Mouse (Mus musculus): ENCODE data around the gene Plac1.

The Plac1 gene

DNA sequence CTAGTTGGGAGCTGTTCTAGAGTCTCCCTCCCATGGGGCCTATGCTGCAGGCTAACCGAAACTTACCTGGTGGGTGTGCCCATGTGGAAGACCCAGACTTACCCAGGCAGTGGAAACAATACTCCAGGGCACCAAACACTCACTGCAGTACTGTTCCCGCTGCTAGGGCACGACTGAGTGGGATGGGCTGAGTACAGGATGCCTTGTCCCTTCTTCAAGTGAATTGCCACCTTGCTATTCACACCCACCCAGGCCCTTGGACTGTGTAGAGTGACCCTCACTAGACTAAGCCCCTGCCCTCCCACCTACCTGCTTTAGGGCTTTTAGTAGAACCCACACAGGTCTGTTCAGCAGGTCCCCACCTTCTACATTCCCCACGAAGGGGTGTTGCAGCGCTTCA, 186.0 kb downstream of the Plac1 start:
- in situ Hi-C loops (cut with MboI; ENCODE audit: unreplicated experiment in 2 of 2), result no loop called here

DNA sequence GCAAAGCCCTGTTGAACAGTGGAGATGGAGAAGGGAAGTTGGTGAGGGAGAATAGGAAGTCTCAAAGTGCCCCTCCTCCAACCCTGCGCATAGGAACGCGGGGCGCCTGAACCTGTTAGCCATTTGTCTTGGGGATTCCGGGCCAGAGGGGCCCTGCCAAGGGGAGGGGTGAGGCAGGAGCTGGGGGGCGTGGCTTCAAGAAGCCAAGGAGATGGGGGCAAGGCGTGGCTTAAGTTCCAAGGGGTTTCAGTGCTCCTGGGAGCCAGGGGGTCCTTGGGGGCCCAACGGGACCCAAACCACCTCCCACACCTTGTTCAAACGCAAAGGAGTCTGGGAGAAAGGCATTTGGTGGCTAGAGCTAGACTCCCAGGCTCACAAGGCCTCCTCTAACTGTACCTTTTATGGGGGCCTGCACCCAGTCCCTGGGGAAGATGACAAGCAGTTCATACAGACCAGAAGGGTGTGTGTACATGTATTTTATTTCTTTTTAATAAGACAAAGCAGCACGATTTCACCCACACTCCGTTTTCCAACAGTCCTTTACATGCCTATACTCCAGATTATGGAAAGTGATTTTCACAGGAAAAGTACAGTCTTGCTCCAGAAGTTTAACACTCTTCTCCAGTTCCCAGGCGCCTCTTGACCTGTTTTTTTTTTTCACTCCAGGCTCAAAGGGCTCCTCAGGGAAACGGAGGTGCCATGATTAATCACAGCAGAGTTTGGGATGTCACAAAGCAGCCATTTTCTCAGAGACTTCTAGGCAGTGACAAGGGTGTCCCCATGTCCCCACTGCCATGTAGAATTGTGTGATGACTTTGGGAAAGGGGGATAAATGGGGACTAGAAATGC, 187.0 kb downstream of the Plac1 start:
- in situ Hi-C loops (cut with MboI; ENCODE audit: unreplicated experiment in 2 of 2), result no loop called here

DNA sequence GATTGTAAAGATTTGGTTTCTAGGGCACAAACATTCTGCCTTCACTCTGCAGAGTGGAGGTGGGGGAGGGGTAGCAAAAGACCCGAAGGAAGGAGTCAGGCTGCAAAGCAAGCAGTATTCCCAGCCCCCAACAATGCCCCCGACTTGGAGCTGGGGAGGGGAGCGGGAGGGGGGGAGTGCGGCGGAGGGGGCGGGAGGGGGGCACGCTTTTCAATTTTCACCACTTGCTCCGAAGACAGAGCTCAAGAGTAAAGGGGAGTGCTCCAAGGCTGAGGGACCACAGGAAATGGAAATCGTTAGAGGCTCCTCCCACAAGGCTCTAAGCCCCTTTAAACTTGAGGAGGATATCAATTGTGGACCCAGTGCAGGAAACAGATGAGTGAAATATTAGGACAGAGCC, 189.6 kb downstream of the Plac1 start:
- in situ Hi-C loops (cut with MboI; ENCODE audit: unreplicated experiment in 2 of 2), result no loop called here

DNA sequence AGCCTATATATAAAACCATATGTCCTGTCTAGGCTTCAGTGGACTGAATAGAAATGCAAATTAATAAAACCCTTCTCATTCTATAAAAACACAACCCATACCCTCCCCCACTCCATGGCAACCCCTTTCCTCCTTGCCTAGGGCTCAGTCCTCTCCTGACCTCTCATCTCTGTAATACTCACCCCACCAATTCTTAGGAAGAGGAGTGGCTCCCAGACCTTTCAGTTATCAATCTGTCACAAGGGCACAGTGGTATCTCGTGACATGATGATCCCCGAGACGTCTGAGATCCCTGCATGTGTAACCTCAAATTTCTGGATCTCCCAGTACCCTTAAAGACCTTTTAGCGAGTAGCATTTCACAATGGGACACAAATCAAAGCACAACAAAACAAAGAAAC, 190.7 kb downstream of the Plac1 start:
- in situ Hi-C loops (cut with MboI; ENCODE audit: unreplicated experiment in 2 of 2), result no loop called here

DNA sequence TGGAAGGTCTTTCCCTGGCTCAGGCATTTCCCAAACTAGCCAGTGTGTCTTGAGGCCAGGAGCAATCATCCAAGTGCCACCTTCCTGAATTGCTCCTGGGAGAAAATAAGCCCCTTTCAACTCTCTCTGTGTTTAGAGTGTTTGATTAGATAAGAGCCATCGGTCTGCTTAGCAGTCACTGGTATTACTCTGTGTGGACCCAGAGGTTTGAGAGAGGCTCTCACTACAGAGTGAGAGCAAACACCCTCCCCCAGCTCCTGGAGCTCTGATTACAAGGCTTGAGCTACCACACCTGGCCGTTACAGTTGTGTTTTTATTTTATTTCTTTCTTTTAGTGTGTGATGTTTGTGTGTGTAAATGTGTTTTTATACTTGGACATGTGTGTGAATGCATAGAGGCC, 193.0 kb downstream of the Plac1 start:
- in situ Hi-C loops (cut with MboI; ENCODE audit: unreplicated experiment in 2 of 2), result no loop called here

DNA sequence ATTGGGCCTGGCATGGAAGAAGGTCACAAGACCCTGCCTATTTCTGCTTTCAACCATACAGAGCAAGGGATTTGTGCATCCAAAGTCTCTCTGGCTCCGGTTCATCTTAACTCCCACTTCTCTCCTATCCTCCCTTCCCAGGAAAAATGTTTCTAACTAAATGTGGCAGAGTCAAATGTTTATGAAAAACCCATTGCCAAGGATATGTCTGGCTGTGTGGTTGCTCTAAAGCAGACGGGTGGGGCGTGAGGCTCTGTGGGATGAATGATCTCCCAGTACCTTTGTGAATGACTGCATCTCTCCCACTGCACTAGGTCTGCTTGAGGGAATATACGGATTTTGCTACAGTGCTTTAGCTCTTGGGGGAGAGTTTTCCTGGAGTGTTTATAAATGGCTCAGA, 193.9 kb downstream of the Plac1 start:
- in situ Hi-C loops (cut with MboI; ENCODE audit: unreplicated experiment in 2 of 2), result no loop called here

DNA sequence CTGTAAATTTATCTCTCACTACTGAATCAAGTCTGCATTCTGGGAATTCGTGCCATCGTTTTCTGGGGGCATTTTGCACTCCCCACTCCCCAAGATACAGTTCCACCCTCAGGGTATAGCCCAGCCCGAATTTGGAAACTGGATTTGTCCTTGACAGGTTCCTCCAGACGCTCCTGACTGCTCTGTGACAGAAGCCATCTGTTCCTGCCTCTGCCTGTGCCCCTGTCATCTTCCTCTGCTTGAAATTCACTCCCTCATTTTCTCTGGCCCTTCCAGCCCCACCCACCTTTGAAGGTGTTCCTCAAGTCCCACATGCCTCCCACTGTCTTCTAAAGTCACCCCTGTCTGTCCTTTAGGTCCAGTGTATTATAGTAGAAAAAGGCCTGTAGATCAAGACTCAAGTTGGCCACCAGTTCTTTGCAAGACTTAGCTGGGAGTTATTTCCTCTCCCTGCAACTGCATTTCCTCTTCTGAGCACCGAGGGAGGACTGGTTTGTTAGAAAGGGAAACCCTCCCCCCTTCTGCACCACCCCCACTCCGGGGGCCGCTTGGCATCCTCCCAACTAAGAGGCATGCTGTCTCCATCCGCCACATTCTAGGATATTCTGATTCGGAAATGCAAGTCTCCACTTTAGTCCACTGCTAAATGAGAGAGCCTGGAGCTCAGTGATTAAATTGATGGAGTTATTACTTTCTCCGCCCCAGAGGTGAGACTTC, 194.6 kb downstream of the Plac1 start:
- in situ Hi-C loops (cut with MboI; ENCODE audit: unreplicated experiment in 2 of 2), result no loop called here

DNA sequence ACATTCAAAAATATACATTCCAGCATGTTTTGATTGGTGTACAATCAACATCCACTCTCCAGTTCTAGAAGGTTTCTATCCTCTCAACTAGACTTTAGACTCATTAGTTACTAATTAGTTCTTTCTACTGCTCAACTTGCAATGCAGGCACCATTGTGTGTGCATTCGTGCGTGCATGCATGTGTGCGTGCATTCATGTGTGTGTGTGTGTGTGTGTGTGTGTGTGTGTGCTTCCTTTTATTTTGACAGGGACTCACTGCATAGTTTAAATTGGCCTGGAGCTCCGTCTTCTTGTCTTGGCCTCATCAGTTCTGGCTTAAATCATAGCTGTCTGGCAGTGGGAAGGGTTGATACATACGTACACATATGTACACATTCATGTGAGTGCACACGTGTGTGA, 198.9 kb downstream of the Plac1 start:
- in situ Hi-C loops (cut with MboI; ENCODE audit: unreplicated experiment in 2 of 2), result no loop called here

DNA sequence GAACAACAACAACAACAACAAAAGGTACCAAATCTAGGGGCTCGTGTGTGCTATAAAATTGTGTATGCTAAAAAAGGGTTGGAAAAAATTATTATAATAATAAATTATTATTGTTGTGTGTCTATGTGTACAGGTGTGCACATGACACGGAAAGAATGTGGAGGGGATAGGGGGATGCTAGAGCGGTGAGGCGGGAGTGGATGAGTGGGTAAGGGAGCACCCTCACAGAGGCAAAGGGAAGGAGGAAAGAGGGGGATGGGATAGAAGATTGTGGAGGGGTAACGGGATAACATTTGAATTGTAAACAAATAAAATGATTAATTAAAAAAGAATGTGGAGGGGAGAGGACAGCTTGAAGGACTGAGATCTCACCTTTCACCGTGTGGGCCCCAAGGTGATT, 199.8 kb downstream of the Plac1 start:
- in situ Hi-C loops (cut with MboI; ENCODE audit: unreplicated experiment in 2 of 2), result no loop called here

DNA sequence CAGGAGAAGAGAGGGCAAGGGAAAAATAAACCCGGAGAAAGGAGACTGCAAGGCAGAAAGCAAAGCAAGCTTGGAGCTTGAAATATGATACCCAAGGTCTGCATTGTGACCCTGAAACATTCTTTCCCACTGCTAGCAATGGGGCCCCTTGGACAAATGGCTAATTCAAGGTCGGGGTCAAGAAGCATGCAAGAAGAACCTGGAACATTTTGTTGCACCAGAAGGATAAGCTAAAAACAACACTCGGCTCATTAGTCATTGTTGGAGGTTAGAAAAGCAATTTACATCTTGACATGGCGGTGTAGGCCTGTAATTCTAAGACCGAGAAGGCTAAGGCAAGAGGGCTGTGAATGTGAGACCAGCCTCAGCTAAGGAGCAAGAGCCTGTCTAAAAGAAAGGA, 200.3 kb downstream of the Plac1 start:
- in situ Hi-C loops (cut with MboI; ENCODE audit: unreplicated experiment in 2 of 2), result no loop called here

DNA sequence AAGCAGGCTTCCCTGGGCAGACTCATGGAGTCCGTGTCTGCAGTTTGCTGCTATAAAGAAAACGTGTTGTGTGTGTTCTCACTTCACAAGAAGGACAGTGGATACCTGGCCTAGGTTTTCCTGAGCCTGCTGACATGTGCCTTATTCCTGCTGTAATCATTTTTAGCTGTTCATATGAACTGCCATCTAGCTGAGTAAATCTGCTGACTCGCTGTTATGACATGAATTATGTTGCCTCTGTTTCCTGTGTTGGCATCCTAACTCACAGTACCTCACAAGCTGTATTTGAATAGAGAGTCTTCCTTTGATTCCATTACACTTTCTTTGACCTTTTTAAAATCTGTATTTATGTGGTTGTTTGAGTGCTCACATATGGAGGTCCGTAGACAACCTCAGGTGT, 201.7 kb downstream of the Plac1 start:
- in situ Hi-C loops (cut with MboI; ENCODE audit: unreplicated experiment in 2 of 2), result no loop called here

DNA sequence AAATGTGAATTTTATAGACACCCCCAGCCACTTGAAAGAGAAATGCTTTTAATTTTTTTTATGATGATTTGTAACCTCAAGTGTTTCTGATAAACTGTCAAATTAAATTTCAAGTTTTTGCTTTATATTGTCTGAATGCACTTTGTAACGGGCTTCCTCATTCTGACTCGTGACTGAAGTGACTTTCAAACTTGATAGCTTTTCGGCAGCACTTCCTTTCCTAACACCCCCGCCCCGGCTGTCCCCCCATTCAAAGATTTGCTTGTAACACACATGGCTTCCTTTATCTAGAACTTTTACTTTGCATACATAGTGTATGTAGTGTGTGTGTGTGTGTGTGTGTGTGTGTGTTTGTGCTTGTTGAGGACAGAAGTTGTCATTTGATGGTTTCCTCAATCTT, 210.4 kb downstream of the Plac1 start:
- in situ Hi-C loops (cut with MboI; ENCODE audit: unreplicated experiment in 2 of 2), result no loop called here

DNA sequence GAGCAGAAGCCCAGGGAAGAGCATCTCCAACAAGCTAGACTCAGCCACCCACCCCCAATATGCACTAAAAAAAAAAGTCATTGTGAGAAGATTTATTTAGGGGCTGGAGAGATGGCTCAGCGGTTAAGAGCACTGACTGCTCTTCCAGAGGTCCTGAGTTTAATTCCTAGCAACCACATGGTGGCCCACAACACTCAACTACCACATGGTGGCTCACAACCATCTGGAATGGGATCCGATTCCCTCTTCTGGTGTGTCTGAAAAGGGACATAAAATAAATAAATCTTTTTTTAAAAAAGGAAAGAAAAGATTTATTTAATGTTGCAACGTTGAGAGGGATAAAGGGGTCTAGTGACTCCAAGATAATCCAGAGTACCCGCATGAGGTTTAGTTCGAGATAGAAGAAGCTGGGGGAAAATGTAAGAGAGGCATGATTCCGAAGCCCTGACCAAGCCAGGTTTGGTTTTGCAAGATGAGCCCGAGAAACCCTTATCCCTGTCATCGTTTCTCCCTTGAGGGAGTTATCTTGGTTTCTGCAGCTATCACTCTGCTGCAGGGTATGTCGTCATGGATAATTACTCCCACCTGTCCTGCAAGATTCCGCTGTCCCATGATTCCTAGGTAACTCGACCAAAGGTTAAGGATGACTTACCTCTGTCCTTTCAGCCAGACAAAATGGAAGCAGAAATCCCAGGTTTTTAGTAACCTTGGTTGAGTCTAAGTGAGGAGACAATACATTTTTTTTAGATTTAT, 214.3 kb downstream of the Plac1 start:
- in situ Hi-C loops (cut with MboI; ENCODE audit: unreplicated experiment in 2 of 2), result no loop called here

DNA sequence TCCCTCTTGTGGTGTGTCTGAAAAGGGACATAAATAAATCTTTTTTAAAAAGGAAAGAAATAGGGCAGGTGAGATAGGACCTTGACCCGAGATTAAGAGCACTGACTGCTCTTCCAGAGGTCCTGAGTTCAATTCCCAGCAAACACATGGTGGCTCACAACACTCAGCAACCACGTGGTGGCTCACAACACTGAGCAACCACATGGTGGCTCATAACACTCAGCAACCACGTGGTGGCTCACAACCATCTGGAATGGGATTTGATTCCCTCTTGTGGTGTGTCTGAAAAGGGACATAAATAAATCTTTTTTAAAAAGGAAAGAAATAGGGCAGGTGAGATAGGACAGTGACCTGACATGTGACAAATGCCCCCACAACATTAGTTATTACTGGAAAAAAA, 215.6 kb downstream of the Plac1 start:
- in situ Hi-C loops (cut with MboI; ENCODE audit: unreplicated experiment in 2 of 2), result loop anchor here in 1 of 2 experiments (25.0 kb wide), 1 partner anchor 338 kb away; the partner anchor contains the start of gene Mospd1

DNA sequence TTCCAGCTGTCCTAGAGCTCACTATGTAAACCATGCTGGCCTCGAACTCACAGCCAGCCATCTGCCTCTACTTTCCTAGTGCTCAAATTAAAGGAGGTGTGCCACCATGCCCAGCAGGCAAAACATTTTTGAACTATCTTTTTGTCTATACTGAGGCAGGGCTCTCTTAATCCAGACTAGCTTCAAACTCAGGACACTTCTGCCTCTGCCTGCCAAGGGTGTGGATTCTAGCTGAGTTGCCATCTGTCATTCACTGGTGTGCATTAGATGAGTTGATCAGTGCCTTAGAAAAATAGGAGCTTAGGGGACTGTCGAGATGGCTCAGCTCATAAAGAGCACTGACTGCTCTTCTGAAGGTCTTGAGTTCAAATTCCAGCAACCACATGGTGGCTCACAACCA, 216.9 kb downstream of the Plac1 start:
- in situ Hi-C loops (cut with MboI; ENCODE audit: unreplicated experiment in 2 of 2), result loop anchor here in 1 of 2 experiments (25.0 kb wide), 1 partner anchor 339 kb away; the partner anchor contains the start of gene Mospd1

Data from v-Abl transformed pro-B cells (cell line).